Mouse (Mus musculus) cerebellum, adult 11 months (tissue): Measurements from ENCODE around the gene Rps27l.

Experiments
- DNase-seq: peaks from one replicate; pipeline ENCODE4 v3.0.0; 2022

Gene Rps27l

DNA sequence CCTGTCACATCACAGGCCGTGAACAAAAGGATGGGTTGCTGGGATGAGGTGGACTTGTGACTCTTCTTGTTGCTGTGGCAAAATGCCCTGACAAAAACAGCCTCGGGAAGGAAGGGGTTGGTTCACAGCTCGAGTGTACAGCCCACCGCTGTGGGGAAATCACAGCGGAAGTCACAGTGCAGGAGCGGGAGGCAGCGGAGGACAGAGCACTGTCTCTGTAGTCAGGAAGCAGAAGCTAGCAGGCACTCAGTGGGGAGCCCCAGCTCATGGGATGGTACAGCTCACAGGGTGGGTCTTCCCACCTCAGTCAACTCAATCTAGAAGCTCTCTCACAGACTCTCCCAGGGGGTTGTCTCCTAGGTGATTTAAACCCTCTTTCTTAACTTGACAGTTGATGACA lies 39.5 kb downstream of the Rps27l start:
- no peak for DNase-seq

- DNase-seq, result no peak
These were observed 42.5 kb downstream of the Rps27l start for GRCm38 (mm10) chr9:66988198-66988887.

DNA sequence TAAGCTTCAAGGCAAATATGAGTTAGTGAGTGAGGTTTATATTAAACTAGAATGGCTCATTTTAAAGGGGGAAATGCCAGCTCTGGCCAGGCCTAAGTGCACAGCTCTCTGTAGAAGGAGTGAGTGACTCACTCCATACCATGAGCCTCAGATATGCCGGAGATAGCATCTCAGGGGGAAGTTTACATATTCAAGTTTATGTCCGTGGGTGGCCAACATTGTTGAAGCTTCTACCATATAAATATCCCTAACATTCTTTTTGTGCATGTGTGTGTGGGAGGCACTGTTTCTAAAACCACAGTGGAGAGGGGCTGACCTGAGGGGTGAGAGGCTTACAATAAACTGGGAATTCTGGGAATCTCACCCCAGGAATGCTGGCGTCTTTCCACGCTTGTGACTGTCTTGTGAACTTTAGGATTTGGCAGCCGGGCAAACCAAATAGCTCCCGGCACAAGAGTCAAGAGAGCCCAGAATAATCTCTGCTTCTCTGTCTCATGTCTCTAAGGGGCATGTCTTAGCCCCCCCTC lies 43.1 kb downstream of the Rps27l start:
- no peak for DNase-seq

GRCm38 (mm10) chr9:66989581-66989980 lies 43.7 kb downstream of the Rps27l start:
- DNase-seq, result no peak

DNA sequence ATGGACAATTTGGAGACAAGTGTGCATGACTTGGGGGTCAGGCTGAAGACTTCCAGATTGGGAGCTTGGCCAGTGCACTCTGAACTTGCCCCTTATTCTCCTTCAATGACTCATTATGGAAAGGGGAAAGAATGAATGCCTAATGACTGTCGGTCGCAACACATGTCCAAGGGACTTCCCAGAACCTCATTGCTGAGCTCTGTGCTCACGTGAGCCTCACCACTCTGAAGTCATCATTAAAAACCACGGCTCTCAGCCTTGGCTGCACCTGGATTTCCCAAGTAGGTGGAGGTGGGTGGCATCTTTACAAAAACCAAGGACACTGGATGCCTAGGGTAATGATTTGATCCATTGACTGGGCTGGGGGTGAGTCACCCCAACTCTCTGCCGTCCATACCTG lies 44.2 kb downstream of the Rps27l start:
- no peak for DNase-seq

- DNase-seq, result no peak
These were observed 45.3 kb downstream of the Rps27l start for GRCm38 (mm10) chr9:66991021-66991749.

GRCm38 (mm10) chr9:66991750-66992410 lies 46.0 kb downstream of the Rps27l start:
- DNase-seq, result no peak
